Mouse (Mus musculus) urinary bladder, postnatal 0 days (tissue): Measurements from ENCODE around the gene Gm595. TPM values are rescaled to one million over a fixed set of nuclear protein-coding genes. Genes with fewer than 3 reads are reported as not detected.

Source experiments
- polyA plus RNA-seq: library from polyadenylated mRNA; unstranded; fragments of >200 nt; fragmentation: Nextera tagmentation; extraction: Ambion mirVana; gene quantifications from 2 replicates; pipeline ENCODE4 v1.2.1, GENCODE M21; 2015

Gene Gm595
- polyA plus RNA-seq, result not detected in 2 replicates

GRCm38 (mm10) chrX:48877613-48878012, at the start of gene Gm595:
TSS of gene Gm595 (minus strand) at chrX:48877713.

Other genes with a start within 250 kb of the Gm595 start
- gene Gpr119, start 203.2 kb downstream of the Gm595 start, polyA plus RNA-seq, result not detected in 2 replicates
- 9.4 and 12.9 TPM in 2 replicates for gene Rbmx2, start 182.7 kb downstream of the Gm595 start, polyA plus RNA-seq